Mouse (Mus musculus) kidney, adult 2 months (tissue): ENCODE results near the gene C2cd4a.

Experiments used
- CTCF ChIP-seq: fragments of 200-500 bp; conservative IDR thresholded peaks from 2 replicates; pipeline ENCODE4 v1.5.1; 2011; ENCODE audit warnings: low read depth, mild to moderate bottlenecking, control low read depth, low read length, moderate library complexity, mixed read lengths; ENCODE audit not compliant: insufficient read depth, insufficient read length
- POLR2A ChIP-seq: fragments of 200-500 bp; IDR thresholded peaks from one replicate; pipeline ENCODE4 v1.6.1; 2011; ENCODE audit warnings: low read depth, low read length, control low read depth

GRCm38 (mm10) chr9:67842797-67843196, 10.7 kb upstream of the C2cd4a start:
- TF ChIP-seq POLR2A (no peak), CTCF (no peak)
